Mouse (Mus musculus) G1E (cell line): Measurements from ENCODE around the gene Slc8b1.

ENCODE experiments used
- CTCF ChIP-seq: IDR thresholded peaks from 2 replicates; pipeline ENCODE4 v1.5.1; 2012; ENCODE audit warnings: low read depth, low read length, inconsistent platforms, mixed read lengths
- GATA1 ChIP-seq: IDR thresholded peaks from 2 replicates; pipeline ENCODE4 v1.6.1; 2012; ENCODE audit warnings: borderline replicate concordance, low read length, inconsistent platforms, mixed read lengths
- GATA2 ChIP-seq: IDR thresholded peaks from 2 replicates; pipeline ENCODE4 v1.6.1; 2012; ENCODE audit warnings: low read depth, low read length, inconsistent platforms, borderline replicate concordance
- POLR2AphosphoS5 ChIP-seq: IDR thresholded peaks from 2 replicates; pipeline ENCODE4 v1.6.1; 2012; ENCODE audit warnings: low read depth, low read length, inconsistent platforms; ENCODE audit not compliant: insufficient replicate concordance
- TAL1 ChIP-seq: conservative IDR thresholded peaks from 2 replicates; pipeline ENCODE4 v1.6.1; 2012; ENCODE audit warnings: low read depth, low read length, inconsistent platforms, mixed read lengths

DNA sequence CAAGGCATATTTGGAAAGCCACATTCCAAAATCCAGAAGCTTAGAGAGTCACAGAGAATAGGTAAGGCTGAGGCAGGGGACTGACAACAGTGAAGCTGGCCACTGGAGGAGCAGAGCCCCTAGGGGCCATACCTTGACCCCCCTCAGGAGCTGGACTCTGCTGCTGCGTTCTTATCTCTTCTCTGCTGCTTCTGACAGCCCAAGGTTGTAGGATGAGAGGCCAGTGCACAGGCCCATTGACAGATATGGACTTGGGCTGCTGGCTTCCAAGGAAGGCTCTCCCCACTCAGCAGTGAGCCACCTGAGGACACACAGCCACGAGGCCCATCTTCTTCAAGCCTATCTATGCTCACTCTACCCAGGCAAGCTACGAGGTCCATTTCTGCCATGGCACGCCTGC lies 58.0 kb downstream of the Slc8b1 start:
- TF ChIP-seq CTCF (no peak), TAL1 (no peak), GATA2 (no peak), GATA1 (no peak), POLR2AphosphoS5 (no peak)
